Mouse (Mus musculus) lung, adult 2 months (tissue): Measurements from ENCODE around the gene Aspn.

Experiments used
- CTCF ChIP-seq: fragments of 200-500 bp; IDR thresholded peaks from 2 replicates; pipeline ENCODE4 v1.5.1; 2011; ENCODE audit warnings: mild to moderate bottlenecking, low read length, control low read depth; ENCODE audit not compliant: insufficient read depth
- POLR2A ChIP-seq: fragments of 200-500 bp; IDR thresholded peaks from 2 replicates; pipeline ENCODE4 v1.6.1; 2011; ENCODE audit warnings: low read depth, mild to moderate bottlenecking, control low read depth, low read length, borderline replicate concordance; ENCODE audit errors: extremely low read depth

DNA sequence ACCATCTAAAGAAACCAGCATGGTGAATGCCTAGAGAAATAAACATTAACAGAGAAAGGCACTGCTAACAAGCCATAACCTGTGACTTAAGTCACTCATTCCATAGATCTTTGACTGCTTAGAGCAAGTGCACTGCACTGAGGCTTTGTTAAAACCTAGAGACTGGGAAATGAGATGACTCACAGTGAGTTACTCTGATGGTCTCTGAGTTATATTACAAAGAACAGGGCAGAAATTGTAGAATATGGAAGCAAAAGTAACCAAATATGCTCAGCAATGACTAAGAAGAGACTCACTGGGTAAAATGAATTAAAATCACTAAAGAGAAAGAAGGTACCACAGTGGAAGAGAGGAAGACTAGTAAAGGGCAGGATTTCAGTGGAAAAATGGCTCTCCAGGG is 39.6 kb downstream of the Aspn start:
- TF ChIP-seq POLR2A = no peak
- TF ChIP-seq CTCF = no peak
